Mouse (Mus musculus) heart, embryonic 11.5 days (tissue): ENCODE results near the gene Padi1. TPM values are rescaled to one million over a fixed set of nuclear protein-coding genes. Genes with fewer than 3 reads are reported as not detected.

Experiments
- ATAC-seq: fragments of 200-750 bp; cut with Nextera tagmentation; replicated peaks from 2 replicates; pipeline ENCODE4 v1.8.0; 2017; ENCODE audit warnings: moderate library complexity; ENCODE audit not compliant: insufficient number of reproducible peaks, low FRiP score, low TSS enrichment
- H3K27ac ChIP-seq: fragments of 300-500 bp; sonication (generic); 2 replicates; pipeline ENCODE4 v1.5.1; 2014; ENCODE audit warnings: mild to moderate bottlenecking, low read depth, low read length
- H3K27me3 ChIP-seq: fragments of 300-500 bp; sonication (generic); 2 replicates; pipeline ENCODE4 v1.6.1; 2014; ENCODE audit warnings: mild to moderate bottlenecking, low read length, mixed read lengths; ENCODE audit not compliant: control insufficient read depth, insufficient read depth
- H3K36me3 ChIP-seq: fragments of 300-500 bp; sonication (generic); 2 replicates; pipeline ENCODE4 v1.6.1; 2014; ENCODE audit warnings: mild to moderate bottlenecking, low read length, moderate library complexity, mixed read lengths; ENCODE audit not compliant: control insufficient read depth, insufficient read depth
- H3K4me1 ChIP-seq: fragments of 300-500 bp; sonication (generic); 2 replicates; pipeline ENCODE4 v1.6.1; 2014; ENCODE audit warnings: low read length; ENCODE audit not compliant: control insufficient read depth, insufficient read depth
- H3K4me2 ChIP-seq: fragments of 300-500 bp; sonication (generic); 2 replicates; pipeline ENCODE4 v1.6.1; 2014; ENCODE audit warnings: mild to moderate bottlenecking, moderate library complexity
- H3K4me3 ChIP-seq: fragments of 300-500 bp; sonication (generic); 2 replicates; pipeline ENCODE4 v1.5.1; 2014; ENCODE audit warnings: low read depth, low read length
- H3K9ac ChIP-seq: fragments of 300-500 bp; sonication (generic); 2 replicates; pipeline ENCODE4 v1.6.1; 2014; ENCODE audit warnings: mild to moderate bottlenecking, low read depth, low read length, moderate library complexity
- H3K9me3 ChIP-seq: fragments of 300-500 bp; sonication (generic); replicated peaks from 2 replicates; pipeline ENCODE4 v1.6.1; 2016; ENCODE audit warnings: low read length; ENCODE audit not compliant: control insufficient read depth
- WGBS: fragments of 180-500 bp; shearing (Covaris S2); extraction: QIAGEN DNeasy Blood & Tissue Kit; methylation state at CpG from one replicate; pipeline ENCODE4 v1.1.7; 2014; ENCODE audit not compliant: insufficient replicate concordance; 5-methylcytosine and 5-hydroxymethylcytosine counted together
- polyA plus RNA-seq: library from polyadenylated mRNA; unstranded; fragments of >200 nt; fragmentation: Nextera tagmentation; extraction: Ambion mirVana; gene quantifications from 2 replicates; pipeline ENCODE4 v1.2.1, GENCODE M21; 2014

The Padi1 gene
- polyA plus RNA-seq, 1 experiment from 2014 or later: 0.19 TPM

DNA sequence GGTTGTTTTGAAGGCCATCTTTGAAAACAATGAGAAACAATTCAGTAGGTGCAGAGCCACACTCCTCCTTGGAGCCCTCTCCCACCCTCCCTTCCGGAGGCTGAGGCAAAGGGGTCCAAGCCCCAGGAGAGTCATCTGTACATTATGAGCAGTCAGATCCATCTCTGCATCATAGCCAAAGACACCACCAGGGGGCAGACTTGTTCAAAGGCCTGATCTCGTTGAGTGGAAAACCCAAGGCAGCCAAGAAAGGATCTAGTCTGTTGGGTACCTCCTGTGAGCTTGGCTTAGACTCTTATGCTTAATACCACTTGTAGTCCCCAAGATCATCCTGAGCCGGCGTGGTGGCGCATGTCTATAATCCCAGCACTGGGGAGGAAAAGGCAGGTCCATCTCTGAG lies 23.6 kb downstream of the Padi1 start:
- Histone ChIP-seq H3K4me2 (no peak overlapping the region), H3K36me3 (no peaks in the 10 kb centered on the region), H3K4me3 (no peak overlapping the region), H3K9me3 (peaks cover 29% of the 10 kb centered on the region), H3K4me1 (peaks cover 1% of the 10 kb centered on the region; the same call in 1 of the 2 replicates), H3K27ac (no peak overlapping the region), H3K27me3 (no peaks in the 10 kb centered on the region), H3K9ac (no peak overlapping the region)
- ATAC-seq: no peak
- 79% methylated on average over 5 of the region's 5 CpGs for WGBS

DNA sequence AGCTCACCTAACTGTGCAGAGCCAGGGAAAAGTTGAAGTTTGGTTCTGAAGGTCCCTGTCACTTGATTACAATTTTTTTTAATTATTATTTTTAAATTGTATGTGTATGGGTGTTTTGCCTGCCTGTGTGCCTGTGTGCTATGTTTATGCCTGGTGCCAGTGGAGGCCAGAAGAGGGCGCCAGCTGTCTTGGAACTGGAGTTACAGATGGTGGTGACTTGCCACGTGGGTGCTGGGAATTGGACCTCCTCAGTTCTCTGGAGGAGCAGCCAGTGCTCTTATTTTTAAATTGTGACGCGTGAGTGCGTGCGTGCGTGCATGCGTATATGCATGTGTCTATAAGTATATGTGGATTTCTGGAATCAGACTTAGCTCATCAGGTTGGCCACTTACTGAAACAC lies 28.2 kb downstream of the Padi1 start:
- Histone ChIP-seq H3K9ac (no peak overlapping the region), H3K27me3 (no peaks in the 10 kb centered on the region), H3K4me2 (no peak overlapping the region), H3K4me1 (peaks cover 40% of the 10 kb centered on the region), H3K27ac (no peak overlapping the region), H3K4me3 (no peak overlapping the region), H3K9me3 (peaks cover 5% of the 10 kb centered on the region), H3K36me3 (no peaks in the 10 kb centered on the region)
- WGBS: 92% methylated on average over 8 of the region's 8 CpGs
- ATAC-seq: no peak

DNA sequence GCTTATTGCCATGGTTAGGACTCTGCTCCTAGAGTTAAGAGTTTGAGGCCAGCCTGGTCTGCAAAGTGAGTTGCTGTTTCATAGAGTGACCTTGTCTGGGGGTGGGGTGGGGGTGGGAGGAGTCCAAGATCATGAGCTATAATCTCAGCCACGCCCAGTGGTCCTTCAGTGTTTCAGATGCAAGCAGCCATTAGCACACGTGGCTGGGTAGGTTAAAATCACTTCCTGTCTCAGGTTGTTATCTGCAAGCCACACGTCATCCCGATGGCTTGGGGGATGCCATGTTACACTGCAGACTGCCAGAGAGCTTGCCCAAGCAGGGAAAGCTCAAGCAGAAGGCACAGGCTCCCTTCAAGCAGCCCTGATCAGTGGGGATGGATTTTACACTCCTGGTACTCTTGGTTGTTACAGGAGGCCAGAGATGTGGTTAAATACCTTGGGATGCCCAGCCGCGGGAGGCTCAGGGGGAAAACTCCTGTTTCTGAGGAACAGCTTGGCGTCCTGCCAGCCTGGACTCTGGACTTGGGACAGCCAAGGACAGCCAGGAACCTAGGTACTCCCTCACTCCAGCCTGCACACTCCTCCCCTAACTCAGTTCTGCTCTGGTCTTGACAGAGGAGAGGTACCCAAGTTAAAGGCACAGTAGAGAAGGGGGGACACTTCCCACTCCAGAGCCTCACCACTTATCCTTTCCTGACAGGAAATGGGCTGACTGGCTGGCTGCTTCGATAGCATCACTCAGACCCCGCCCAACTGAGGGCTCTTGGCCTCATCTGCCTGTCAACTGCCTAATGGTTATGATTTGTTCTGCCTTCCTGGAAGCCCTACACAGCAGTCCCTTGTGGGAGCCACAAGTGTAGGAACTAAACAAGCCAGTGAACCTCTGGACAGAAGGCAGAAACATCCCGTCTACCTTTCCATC lies 29.3 kb downstream of the Padi1 start:
- peak overlapping the region; percentile 22; the same call in 1 of the 2 replicates for H3K27ac ChIP-seq
- peak overlapping the region; percentile 16 for H3K4me2 ChIP-seq

DNA sequence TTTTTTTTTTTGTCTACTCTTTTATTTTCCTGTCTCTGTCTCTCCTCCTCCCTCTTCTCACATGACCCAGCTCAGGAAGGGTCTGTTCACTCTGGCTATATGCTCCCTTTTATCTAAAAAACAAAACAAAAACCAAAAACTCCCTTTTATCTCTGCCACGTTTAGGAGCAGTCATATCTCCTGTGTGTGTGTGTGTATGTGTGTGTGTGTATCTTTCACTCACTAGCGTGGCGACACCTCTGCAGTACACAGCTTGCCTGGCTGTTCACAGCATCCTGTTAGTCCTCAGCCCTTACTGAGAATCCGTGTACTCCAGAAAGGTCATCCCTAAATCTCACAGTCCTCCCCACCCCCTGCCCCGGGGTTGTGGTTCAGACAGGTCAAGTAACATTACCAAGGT lies 30.1 kb downstream of the Padi1 start:
- H3K4me3 ChIP-seq: no peak overlapping the region

More for the DNA sequence above, 29.3 kb downstream of the Padi1 start:
- Histone ChIP-seq H3K4me1 (peaks cover 50% of the 10 kb centered on the region), H3K36me3 (no peaks in the 10 kb centered on the region), H3K9ac (no peak overlapping the region), H3K9me3 (no peaks in the 10 kb centered on the region), H3K4me3 (no peak overlapping the region), H3K27me3 (no peaks in the 10 kb centered on the region)
- WGBS: 29% methylated on average over 10 of the region's 10 CpGs
- ATAC-seq: no peak

GRCm38 (mm10) chr4:140814241-140815225 lies 31.0 kb downstream of the Padi1 start:
- 0 out of 2 replicates have a peak, but pooled peaks cover 3% of the 10 kb centered on the region for H3K27me3 ChIP-seq
- no peaks in the 10 kb centered on the region for H3K36me3 ChIP-seq
- ATAC-seq: peak; percentile 64; the same call in 1 of the 2 replicates
- H3K9ac ChIP-seq: peak overlapping the region; percentile 58
- no peaks in the 10 kb centered on the region for H3K9me3 ChIP-seq
- 24% methylated on average over 36 of the region's 36 CpGs for WGBS
- H3K4me2 ChIP-seq: peak overlapping the region; percentile 69
- H3K4me1 ChIP-seq: peaks cover 54% of the 10 kb centered on the region
- no peak overlapping the region for H3K27ac ChIP-seq
- H3K4me3 ChIP-seq: peak overlapping the region; percentile 39

More for the DNA sequence above, 30.1 kb downstream of the Padi1 start:
- no peak for ATAC-seq
- H3K36me3 ChIP-seq: no peaks in the 10 kb centered on the region
- no peaks in the 10 kb centered on the region for H3K27me3 ChIP-seq
- no peaks in the 10 kb centered on the region for H3K9me3 ChIP-seq
- H3K4me2 ChIP-seq: no peak overlapping the region
- no peak overlapping the region for H3K9ac ChIP-seq
- H3K27ac ChIP-seq: no peak overlapping the region
- peaks cover 54% of the 10 kb centered on the region for H3K4me1 ChIP-seq
- 46% methylated on average over 5 of the region's 5 CpGs for WGBS

- no peaks in the 10 kb centered on the region for H3K36me3 ChIP-seq
- ATAC-seq: no peak
- H3K9ac ChIP-seq: peak overlapping the region; percentile 39
- peaks cover 54% of the 10 kb centered on the region for H3K4me1 ChIP-seq
- 26% methylated on average over 13 of the region's 13 CpGs for WGBS
- H3K4me3 ChIP-seq: peak overlapping the region; percentile 39
- H3K9me3 ChIP-seq: no peaks in the 10 kb centered on the region
- 0 out of 2 replicates have a peak, but pooled peaks cover 3% of the 10 kb centered on the region for H3K27me3 ChIP-seq
- H3K4me2 ChIP-seq: peak overlapping the region; percentile 69
- 0 out of 2 replicates have a peak overlapping the region, but pooled peaks have one; percentile 4 for H3K27ac ChIP-seq
Measured at GRCm38 (mm10) chr4:140813358-140814185, 32.0 kb downstream of the Padi1 start.

GRCm38 (mm10) chr4:140812609-140813008 lies 33.0 kb downstream of the Padi1 start:
- ATAC-seq: no peak
- WGBS: 11% methylated on average over 14 of the region's 14 CpGs
- no peaks in the 10 kb centered on the region for H3K36me3 ChIP-seq
- H3K27ac ChIP-seq: 0 out of 2 replicates have a peak overlapping the region, but pooled peaks have one; percentile 38
- peak overlapping the region; percentile 49 for H3K4me2 ChIP-seq
- peaks cover 54% of the 10 kb centered on the region for H3K4me1 ChIP-seq
- no peak overlapping the region for H3K9ac ChIP-seq
- H3K27me3 ChIP-seq: 0 out of 2 replicates have a peak, but pooled peaks cover 3% of the 10 kb centered on the region
- no peaks in the 10 kb centered on the region for H3K9me3 ChIP-seq
- H3K4me3 ChIP-seq: no peak overlapping the region
